Mouse (Mus musculus) heart, adult 2 months (tissue): ENCODE results near the gene Samd11. TPM values are rescaled to one million over a fixed set of nuclear protein-coding genes. Genes with fewer than 3 reads are reported as not detected.
A peak's percentile ranks its signal among the peaks of the same experiment; 100 is the strongest.

Experiments used
- DNase-seq, 2 experiments: peaks; one replicate each; pipeline ENCODE4 v3.0.0; 2021
- H3K27ac ChIP-seq: fragments of 200-600 bp; 2 replicates; pipeline ENCODE4 v1.8.1; 2022
- H3K27me3 ChIP-seq: fragments of 200-500 bp; 2 replicates; pipeline ENCODE4 v1.6.1; 2012; ENCODE audit warnings: mild to moderate bottlenecking, low read length, inconsistent platforms, mixed read lengths; ENCODE audit not compliant: control insufficient read depth, insufficient read depth
- H3K36me3 ChIP-seq: fragments of 200-500 bp; 2 replicates; pipeline ENCODE4 v1.6.1; 2012; ENCODE audit warnings: low read length, inconsistent platforms; ENCODE audit not compliant: control insufficient read depth, insufficient read depth
- H3K4me1 ChIP-seq: fragments of 200-500 bp; 2 replicates; pipeline ENCODE4 v1.6.1; 2011; ENCODE audit warnings: low read length; ENCODE audit not compliant: control insufficient read depth, insufficient read depth
- H3K4me3 ChIP-seq: fragments of 200-600 bp; 2 replicates; pipeline ENCODE4 v1.8.1; 2022
- H3K79me2 ChIP-seq: fragments of 200-500 bp; replicated peaks from 2 replicates; pipeline ENCODE4 v1.6.1; 2012; ENCODE audit warnings: mild to moderate bottlenecking, inconsistent platforms, low read length, moderate library complexity, mixed read lengths; ENCODE audit not compliant: control insufficient read depth, insufficient read depth
- H3K9ac ChIP-seq: fragments of 200-500 bp; 2 replicates; pipeline ENCODE4 v1.6.1; 2012; ENCODE audit warnings: low read depth, mild to moderate bottlenecking, control low read depth, inconsistent platforms, low read length, mixed read lengths
- CTCF ChIP-seq: fragments of 200-600 bp; IDR thresholded peaks from 2 replicates; pipeline ENCODE4 v1.8.1; 2022; ENCODE audit warnings: antibody characterized with exemption, mild to moderate bottlenecking, moderate library complexity
- EP300 ChIP-seq: fragments of 200-500 bp; IDR thresholded peaks from 2 replicates; pipeline ENCODE4 v1.6.1; 2011; ENCODE audit warnings: low read depth, low read length, control low read depth; ENCODE audit not compliant: insufficient read depth
- POLR2A ChIP-seq: fragments of 200-500 bp; IDR thresholded peaks from 2 replicates; pipeline ENCODE4 v1.6.1; 2011; ENCODE audit warnings: mild to moderate bottlenecking, low read depth, low read length, control low read depth; ENCODE audit not compliant: insufficient read depth
- WGBS: fragments of 180-500 bp; shearing (Covaris S2); methylation state at CpG from one replicate; pipeline ENCODE4 v1.1.7; 2018; 5-methylcytosine and 5-hydroxymethylcytosine counted together
- intact Hi-C: fragments of 180-260 bp; cut with DNase I; formaldehyde crosslinking; loops from one replicate; pipeline ENCODE4 v1.15.1; 2025
- polyA plus RNA-seq: library from polyadenylated mRNA; depleted of rRNA; stranded (reverse); fragments of >200 nt; gene quantifications from 2 replicates; pipeline ENCODE4 v1.2.3, GENCODE M21; 2012
- total RNA-seq, 2 experiments: library from RNA; stranded (reverse); gene quantifications; 2 replicates each; pipeline ENCODE4 v1.2.3; 2021

Samd11 gene
- total and polyA plus RNA-seq, 3 experiments = 0.61 TPM; not detected in 2

GRCm38 (mm10) chr4:156209963-156210635, 45.4 kb downstream of the Samd11 start:
- no peaks in the 10 kb centered on the region for H3K27me3 ChIP-seq
- no peak overlapping the region for H3K9ac ChIP-seq
- H3K4me3 ChIP-seq = no peak overlapping the region
- peaks cover 2% of the 10 kb centered on the region; the same call in 1 of the 2 replicates for H3K36me3 ChIP-seq
- no peaks in the 10 kb centered on the region for H3K79me2 ChIP-seq
- WGBS = 65% methylated on average over 13 of the region's 13 CpGs
- no peak overlapping the region for H3K27ac ChIP-seq
- no peak for DNase-seq
- intact Hi-C loops = no loop called here
- peaks cover 3% of the 10 kb centered on the region for H3K4me1 ChIP-seq
- TF ChIP-seq CTCF (no peak), EP300 (no peak), POLR2A (no peak)

DNA sequence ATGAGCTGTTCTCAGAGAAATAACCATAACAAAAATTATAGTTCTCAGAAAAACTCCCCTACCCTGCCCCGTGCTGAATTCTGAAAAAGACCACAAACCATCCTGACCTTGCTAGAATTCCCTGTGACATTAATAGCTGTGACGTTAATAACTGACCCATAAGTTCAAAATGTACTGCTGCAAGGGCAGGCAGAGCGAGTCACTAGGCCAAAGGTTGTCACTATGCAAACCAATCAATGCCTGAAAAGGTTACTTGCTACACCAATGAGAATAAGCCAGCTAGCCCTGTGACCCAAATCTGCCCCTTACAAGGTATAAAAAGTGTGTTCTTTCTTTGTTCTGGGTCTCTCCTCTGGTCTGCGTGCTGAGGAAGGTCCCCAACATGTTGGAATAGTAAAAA, 46.6 kb downstream of the Samd11 start:
- TF ChIP-seq POLR2A (no peak), EP300 (no peak), CTCF (no peak)
- no peak for DNase-seq
- H3K9ac ChIP-seq = no peak overlapping the region
- no peaks in the 10 kb centered on the region for H3K27me3 ChIP-seq
- H3K27ac ChIP-seq = no peak overlapping the region
- H3K36me3 ChIP-seq = peaks cover 2% of the 10 kb centered on the region; the same call in 1 of the 2 replicates
- intact Hi-C loops = no loop called here
- H3K4me1 ChIP-seq = peaks cover 7% of the 10 kb centered on the region
- H3K79me2 ChIP-seq = no peaks in the 10 kb centered on the region
- H3K4me3 ChIP-seq = no peak overlapping the region
- 92% methylated on average over 4 of the region's 4 CpGs for whole genome bisulfite sequencing

GRCm38 (mm10) chr4:156203413-156204131, 51.9 kb downstream of the Samd11 start:
- TF ChIP-seq POLR2A = no peak
- no peak for TF ChIP-seq EP300
- no peak for TF ChIP-seq CTCF
- Histone ChIP-seq H3K79me2 (no peaks in the 10 kb centered on the region), H3K4me3 (peak overlapping the region; percentile 80), H3K9ac (peak overlapping the region; percentile 81), H3K27ac (peak overlapping the region; percentile 91), H3K4me1 (peaks cover 16% of the 10 kb centered on the region), H3K27me3 (no peaks in the 10 kb centered on the region), H3K36me3 (peaks cover 2% of the 10 kb centered on the region; the same call in 1 of the 2 replicates)
- WGBS = 2% methylated on average over 49 of the region's 49 CpGs
- peak; percentile 32 to 55 for DNase-seq
- intact Hi-C loops = loop anchor here (2.0 kb wide), 2 partner anchors 31 to 95 kb away; partner anchors contain the start of genes 9430015G10Rik and Plekhn1

GRCm38 (mm10) chr4:156203001-156203412, 52.5 kb downstream of the Samd11 start, which contains the start of gene AW011738:
Gene AW011738, plus strand, starts transcription at chr4:156203304.
- DNase-seq = peak; percentile 83 to 87
- WGBS = under 1% methylated on average over 36 of the region's 39 CpGs
- peak within 1 kb of the TSS; percentile 81 for H3K9ac ChIP-seq
- peak within 1 kb of the TSS; percentile 80 for H3K4me3 ChIP-seq
- peak; percentile 71; the same call in 1 of the 2 replicates for TF ChIP-seq POLR2A
- no peak for TF ChIP-seq EP300
- peak within 1 kb of the TSS; percentile 91 for H3K27ac ChIP-seq
- peaks cover 2% of the 10 kb centered on the region; the same call in 1 of the 2 replicates for H3K36me3 ChIP-seq
- intact Hi-C loops = loop anchor here (2.0 kb wide), 2 partner anchors 32 to 94 kb away; partner anchors contain the start of genes 9430015G10Rik and Plekhn1
- peaks cover 18% of the 10 kb centered on the region for H3K4me1 ChIP-seq
- H3K27me3 ChIP-seq = no peaks in the 10 kb centered on the region
- H3K79me2 ChIP-seq = no peaks in the 10 kb centered on the region

DNA sequence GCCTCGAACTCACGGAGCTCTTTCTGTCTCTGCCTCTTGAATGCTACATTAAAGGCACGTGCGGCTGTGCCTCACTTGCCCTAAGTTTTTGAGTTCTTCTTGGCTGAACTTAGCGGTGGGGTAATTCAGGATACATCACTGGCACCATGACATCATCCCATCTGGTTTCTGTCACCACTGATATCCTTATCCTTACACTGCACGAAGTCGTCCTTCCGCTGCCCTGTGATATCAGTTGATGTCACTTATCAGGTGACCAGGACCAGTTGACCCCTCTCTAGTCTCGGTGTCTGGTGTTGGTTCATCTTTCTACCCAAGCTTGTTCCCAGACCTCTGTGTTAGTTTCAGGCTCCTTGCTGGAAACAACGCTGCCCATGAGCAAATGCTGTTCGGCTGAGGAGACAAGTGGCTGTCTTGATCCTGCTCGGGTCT, 53.0 kb downstream of the Samd11 start:
- H3K27ac ChIP-seq = peak overlapping the region; percentile 91
- WGBS = 14% methylated on average over 12 of the region's 12 CpGs
- H3K36me3 ChIP-seq = peaks cover 2% of the 10 kb centered on the region; the same call in 1 of the 2 replicates
- no peak for TF ChIP-seq POLR2A
- no peak for TF ChIP-seq CTCF
- TF ChIP-seq EP300 = no peak
- H3K9ac ChIP-seq = peak overlapping the region; percentile 54
- no peaks in the 10 kb centered on the region for H3K27me3 ChIP-seq
- intact Hi-C loops = loop anchor here (2.0 kb wide), 2 partner anchors 32 to 94 kb away; partner anchors contain the start of genes 9430015G10Rik and Plekhn1
- peak in 1 of 2 experiments; percentile 37 for DNase-seq
- H3K4me3 ChIP-seq = peak overlapping the region; percentile 80
- peaks cover 18% of the 10 kb centered on the region for H3K4me1 ChIP-seq
- no peaks in the 10 kb centered on the region for H3K79me2 ChIP-seq
